Mouse (Mus musculus): ENCODE measurements around the gene Rbms3.

- TF ChIP-seq MAFK (IDR thresholded peaks at IDR 0.05; ENCODE audit: insufficient read depth, low read depth, low read length) (no peak), HCFC1 (IDR thresholded peaks at IDR 0.05; ENCODE audit: borderline replicate concordance, insufficient read depth, low read length) (no peak), ZNF384 (IDR thresholded peaks at IDR 0.05; ENCODE audit: low read depth, low read length) (no peak), ZC3H11A (IDR thresholded peaks at IDR 0.05; ENCODE audit: borderline replicate concordance, low read depth, low read length) (no peak), CHD2 (IDR thresholded peaks at IDR 0.05; ENCODE audit: low read depth, low read length) (no peak)
Observed at GRCm38 (mm10) chr9:116885617-116886016, 744.1 kb downstream of the Rbms3 start.

Measured in ES-E14 (cell line).